Mouse (Mus musculus) 3134 (cell line): ENCODE measurements at regions not wholly inside any gene's neighbourhood (a gene's known extent, or its start where the extent isn't known, plus 50 kb on each side); places are given as distances from the start of the nearest gene placed in this dataset.

Experiments
- DNase-seq: peaks from one replicate; pipeline ENCODE4 v3.0.0-alpha.2; 2011; ENCODE audit warnings: low spot score; ENCODE audit not compliant: insufficient read length; ENCODE audit errors: extremely low read depth

GRCm38 (mm10) chr1:144452141-144452540 lies 115.3 kb downstream of the Rgs21 start:
- DNase-seq, result no peak

DNA sequence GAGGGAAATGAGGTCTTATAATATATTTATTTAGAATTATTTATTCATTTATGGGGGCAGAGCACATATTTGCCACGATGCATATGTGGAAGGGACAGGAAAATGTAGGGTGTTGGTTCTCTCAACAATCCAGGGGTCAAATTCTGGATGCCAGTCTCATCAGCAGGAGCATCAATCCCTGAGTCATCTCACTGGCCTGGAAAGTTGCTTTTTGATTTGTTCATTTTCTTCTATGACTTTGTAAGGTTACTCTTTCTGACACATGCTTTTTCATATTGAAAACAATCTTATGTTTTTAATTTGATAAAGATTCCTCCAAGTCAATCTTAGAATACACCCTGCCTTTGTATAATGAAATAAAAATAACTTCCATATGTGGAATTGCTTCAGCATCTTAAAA lies 115.7 kb downstream of the Rgs21 start:
- DNase-seq, result no peak

DNA sequence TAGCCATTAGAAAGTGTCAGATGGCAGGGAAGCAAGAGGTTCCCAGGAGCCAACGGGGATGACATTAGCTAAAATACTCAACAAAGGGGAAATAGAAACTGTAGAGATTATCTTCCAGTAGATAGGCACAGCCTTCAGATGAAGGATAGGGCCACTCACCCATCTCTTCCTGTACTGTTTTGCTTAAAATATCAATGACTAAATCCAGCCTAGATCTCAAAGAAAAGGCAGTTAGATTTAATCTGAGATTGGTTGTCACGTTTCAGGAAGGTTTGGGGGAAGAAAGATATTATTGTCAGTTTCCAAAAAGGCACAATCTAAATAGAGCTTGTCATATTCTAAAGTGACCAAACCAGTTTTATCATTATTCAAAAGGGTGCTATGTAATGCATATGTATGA lies 130.8 kb downstream of the Rgs21 start:
- no peak for DNase-seq

DNA sequence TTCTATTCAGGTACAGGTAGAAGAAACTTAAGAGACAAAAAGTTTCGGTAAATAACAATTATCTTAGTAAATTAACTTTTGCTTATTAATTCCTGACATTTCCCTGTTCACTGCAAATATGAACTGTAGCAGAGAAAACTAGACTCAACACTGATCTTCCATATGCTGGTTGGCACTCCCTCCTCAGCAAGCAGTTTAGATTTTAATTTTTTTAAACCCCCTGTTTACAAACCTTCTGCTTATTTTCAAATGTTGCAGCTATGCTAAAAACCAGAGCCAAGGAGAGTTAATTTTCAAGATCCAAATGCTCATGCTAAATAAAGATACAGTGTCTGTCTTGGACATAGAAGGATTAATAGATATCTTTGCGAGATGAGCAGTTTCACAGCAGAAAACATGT lies 134.7 kb downstream of the Rgs21 start:
- DNase-seq, result no peak

GRCm38 (mm10) chr1:144431535-144432276 lies 135.8 kb downstream of the Rgs21 start:
- no peak for DNase-seq

DNA sequence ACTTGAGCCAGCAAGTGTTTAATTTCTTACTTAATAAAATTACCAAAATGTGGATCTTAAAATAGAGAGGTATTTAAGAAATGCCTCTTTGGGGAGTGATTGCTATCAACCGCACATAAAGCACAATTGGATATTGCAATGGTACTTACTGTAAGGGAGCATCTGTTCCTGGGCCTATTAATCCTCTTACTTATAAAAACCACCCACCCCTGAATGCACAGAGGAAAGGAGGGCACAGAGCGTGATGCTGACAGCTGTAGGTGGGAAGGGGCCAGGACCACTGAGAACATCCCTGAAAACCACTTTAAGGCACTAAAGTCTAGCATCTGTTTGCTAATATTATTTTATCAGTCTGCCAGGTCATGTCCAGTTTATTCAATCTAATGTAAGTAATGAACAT lies 146.1 kb downstream of the Rgs21 start:
- no peak for DNase-seq

DNA sequence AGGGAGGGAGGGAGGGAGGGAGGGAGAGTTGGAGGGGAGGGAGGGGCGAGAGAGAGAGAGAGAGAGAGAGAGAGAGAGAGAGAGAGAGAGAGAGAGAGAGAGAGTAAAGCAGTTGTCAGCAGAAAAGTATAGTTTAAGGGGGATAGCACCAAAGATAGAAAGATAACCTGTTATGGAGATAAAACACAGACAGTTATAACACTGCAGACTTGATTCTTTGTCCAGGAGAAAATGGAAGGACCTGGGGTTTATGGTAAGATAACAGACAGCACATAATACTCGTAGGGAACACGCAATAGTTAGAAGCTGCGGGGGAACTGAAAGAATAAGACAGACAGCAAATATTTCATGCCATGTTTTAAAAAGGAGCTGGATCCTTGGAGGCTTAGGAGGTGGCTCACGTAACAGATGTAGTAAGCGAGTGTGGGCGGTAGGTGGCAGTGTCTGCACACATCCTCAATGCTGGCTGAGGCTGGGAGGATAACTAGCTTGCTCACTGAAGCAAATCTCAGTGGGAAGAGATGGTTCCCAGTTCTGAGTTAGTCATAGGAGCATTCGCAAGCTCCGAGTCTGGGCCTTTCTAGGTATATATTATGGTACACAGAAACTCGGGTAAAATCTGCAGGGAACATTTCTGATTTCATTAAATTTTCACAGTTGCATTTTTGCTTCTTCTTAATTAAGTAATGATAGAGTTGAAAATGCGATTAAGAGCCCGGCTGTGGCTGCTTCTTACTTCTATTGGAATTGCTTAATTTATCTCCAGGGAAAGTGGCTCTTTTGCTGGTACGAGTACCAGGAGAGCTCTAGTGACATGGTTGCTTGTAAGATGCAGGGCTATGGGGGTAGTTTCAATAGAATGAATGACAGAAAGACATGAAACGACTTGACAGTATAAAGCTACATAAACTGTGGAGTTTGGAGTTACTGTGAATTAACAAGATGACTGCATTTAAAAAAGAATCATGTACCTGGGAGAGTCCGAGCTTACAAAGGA lies 157.6 kb upstream of the Rgs1 start:
- DNase-seq, result peak; percentile 43

DNA sequence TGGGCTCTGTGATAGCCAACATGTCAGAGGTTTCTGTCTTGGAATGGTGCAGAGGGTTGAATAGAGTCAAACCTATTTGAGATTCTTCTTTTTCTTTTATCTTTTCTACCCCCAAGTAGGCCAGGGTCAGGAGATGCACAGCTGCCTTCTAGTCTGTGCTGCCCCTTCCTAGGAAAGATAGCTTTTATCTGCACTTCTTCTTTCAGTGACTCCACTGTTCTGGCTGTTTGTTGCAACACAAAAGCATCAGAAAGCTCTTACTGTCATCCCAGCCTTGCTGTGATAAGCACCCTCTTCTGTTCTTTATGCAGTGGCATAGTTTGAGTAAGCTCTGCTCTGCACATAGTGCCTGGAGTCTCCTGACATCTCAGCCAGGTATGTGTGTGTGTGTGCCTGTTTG lies 156.7 kb upstream of the Rgs1 start:
- no peak for DNase-seq

GRCm38 (mm10) chr1:144405031-144405430 lies 156.0 kb upstream of the Rgs1 start:
- no peak for DNase-seq

GRCm38 (mm10) chr1:144379991-144380594 lies 131.1 kb upstream of the Rgs1 start:
- DNase-seq, result no peak

DNA sequence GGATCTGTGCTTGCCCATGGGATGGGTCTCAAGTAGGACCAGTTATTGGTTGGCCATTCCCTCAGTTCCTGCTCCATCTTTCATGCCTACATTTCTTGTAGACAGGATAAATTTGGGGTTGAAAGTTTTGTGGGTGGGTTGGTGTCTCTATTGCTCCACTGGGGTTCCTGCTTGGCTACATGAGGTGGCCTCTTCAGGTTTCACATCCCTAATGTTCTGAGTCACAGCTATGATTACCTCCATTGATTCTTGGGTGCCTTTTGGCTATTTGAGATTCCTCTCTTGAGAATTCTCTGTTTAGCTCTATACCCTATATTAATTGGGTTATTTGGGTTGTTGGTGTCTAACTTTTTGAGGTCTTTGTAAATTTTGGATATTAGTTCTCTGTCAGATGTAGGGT lies 125.1 kb upstream of the Rgs1 start:
- no peak for DNase-seq

- DNase-seq, result no peak
Observed at GRCm38 (mm10) chr1:144367492-144367891, 118.5 kb upstream of the Rgs1 start.

DNA sequence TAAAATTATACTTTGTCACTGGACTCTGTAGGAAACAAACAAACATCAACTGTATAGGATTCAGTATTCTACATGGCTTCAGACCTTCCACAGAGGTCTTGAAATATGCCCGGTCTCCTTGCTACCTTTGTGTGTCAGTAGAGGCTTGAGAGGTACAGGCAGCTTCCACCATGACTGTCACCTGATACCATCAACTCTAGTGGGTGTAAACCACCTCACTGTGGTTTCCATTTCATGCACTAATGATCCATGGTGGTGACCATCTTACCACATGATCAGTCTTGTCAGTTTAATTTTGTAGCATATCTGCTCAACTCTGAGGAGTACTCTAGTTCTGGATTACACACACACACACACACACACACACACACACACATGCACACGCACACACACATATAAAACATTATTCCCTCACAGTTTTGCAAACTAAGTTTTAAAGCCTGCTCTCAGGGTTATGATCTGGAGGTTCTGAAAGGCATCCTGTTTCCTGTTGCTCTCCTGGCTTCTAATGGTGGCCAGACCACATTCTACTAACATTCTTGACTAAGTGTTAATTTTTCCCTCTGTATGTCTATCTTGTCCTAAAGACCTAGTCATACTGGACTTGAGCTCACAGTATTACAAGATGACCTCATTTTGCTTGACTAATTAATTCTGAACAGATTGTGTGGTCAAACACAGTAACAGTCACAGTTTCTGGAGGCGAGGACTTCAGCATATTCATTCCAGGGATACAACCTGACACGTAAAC lies 106.7 kb upstream of the Rgs1 start:
- no peak for DNase-seq

- DNase-seq, result peak; percentile 14
Observed at GRCm38 (mm10) chr1:144355041-144355440, 106.0 kb upstream of the Rgs1 start.

DNA sequence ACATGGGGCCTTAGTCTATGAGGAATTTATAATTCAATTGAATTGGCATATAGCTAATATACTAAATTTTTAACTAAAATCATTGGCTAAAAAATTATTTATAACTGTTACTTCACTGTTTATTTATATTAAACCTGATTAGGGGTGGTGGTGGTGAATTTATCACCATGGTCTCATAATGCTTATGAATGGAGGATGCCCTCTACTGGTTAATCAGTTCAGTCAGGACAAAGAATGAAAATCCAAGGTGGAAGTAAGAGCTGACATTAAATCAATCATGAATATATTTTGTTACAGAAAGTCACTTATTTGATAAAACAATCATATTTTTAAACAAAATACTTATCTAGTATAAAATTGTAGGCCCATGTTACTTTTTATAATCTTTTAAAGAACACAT lies 104.3 kb upstream of the Rgs1 start:
- no peak for DNase-seq

- DNase-seq, result no peak
Observed at GRCm38 (mm10) chr1:144343820-144344219, 94.8 kb upstream of the Rgs1 start.

GRCm38 (mm10) chr1:144343299-144343698 lies 94.3 kb upstream of the Rgs1 start:
- DNase-seq, result peak; percentile 46

DNA sequence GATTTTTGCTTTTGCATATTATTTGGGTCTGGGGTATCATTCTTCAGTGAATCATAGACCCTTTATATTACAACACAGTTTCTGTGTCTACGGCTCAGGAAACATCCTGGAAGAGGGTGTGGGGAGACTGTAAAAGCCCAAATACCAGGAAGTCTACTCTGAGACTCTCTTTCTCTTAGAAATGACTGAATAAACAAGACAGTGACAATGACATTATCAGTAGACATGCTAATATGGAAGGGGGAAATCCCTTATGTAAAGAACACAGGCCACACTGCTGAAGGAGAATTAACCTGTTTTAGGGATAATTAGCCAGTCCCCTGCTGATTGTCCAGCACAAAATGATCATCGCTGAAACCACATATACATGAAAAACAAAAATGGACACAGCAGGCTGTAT lies 88.5 kb upstream of the Rgs1 start:
- no peak for DNase-seq

DNA sequence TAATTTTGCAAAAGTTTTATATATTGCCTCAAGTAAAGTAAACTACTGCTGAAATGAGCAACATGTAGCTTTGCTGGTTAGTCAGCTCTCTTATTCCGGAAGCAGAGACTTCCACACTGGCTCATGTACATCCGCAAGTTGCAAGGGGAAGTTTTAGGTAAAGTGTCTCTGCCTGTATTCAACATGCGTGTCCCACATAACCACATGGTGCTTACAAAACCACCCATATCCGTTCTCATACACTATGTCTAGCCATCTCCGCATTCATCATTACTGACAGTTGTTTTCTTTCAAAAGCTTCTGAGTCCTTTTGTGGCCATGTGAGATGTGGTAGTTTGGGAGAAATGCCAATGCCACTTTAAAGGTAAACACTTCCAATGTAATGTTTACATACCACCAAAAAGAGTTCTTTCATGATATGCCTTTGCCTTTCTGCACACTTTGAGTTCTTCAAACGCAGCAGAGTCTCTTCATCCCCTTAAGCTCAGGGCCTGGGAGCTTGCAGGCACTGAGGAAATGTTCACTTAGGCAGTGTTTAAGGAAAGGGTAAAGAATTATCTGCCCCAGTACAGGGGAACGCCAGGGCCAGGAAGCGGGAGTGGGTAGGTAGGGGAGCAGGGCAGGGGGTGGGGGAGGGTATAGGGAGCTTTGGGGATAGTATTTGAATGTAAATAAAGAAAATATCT lies 81.5 kb upstream of the Rgs1 start:
- no peak for DNase-seq

- DNase-seq, result no peak
Observed at GRCm38 (mm10) chr1:144319406-144319805, 70.4 kb upstream of the Rgs1 start.
